Mouse (Mus musculus): ENCODE measurements around the gene S100a3.

DNA sequence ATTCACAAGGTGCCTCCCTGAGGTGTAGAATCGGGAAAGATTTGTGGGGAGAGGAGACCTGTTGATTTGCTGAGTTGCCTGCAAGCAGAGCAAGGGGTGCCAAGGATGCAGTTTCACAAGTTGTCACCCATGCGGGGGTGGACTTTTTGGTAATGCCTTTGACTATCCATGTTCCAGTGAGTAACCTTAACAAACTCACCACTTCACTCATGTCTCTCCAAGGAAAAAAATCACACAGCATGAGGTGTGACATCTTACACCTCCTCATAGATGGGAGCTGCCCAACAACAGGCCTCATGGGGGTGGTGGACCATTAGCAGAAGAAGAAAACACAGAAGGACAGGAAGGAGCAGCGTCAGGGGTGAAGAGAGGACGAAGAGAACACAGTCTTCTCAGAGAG, 22.2 kb downstream of the S100a3 start:
- no peak for TF ChIP-seq TCF12 (IDR thresholded peaks at IDR 0.05; ENCODE audit: insufficient read depth, poor library complexity, severe bottlenecking)
- no peak for TF ChIP-seq E2F4 (IDR thresholded peaks at IDR 0.05; ENCODE audit: insufficient read depth)
- no peak for TF ChIP-seq POLR2A (IDR thresholded peaks at IDR 0.05; ENCODE audit: insufficient read length, low read depth)
- TF ChIP-seq USF1 (IDR thresholded peaks at IDR 0.05; ENCODE audit: low read depth) = no peak
- TF ChIP-seq SRF (IDR thresholded peaks at IDR 0.05; ENCODE audit: control insufficient read depth, insufficient read length, low read depth) = no peak
- no peak for TF ChIP-seq REST (IDR thresholded peaks at IDR 0.05; ENCODE audit: insufficient read depth, insufficient read length)
- TF ChIP-seq MAX (IDR thresholded peaks at IDR 0.05; ENCODE audit: low read depth) = no peak
- TF ChIP-seq MYOG (IDR thresholded peaks at IDR 0.05; ENCODE audit: control insufficient read depth in 1 of 3, insufficient read depth in 1 of 3, insufficient read length in 2 of 3, low read depth in 2 of 3) = no peak
- TF ChIP-seq MYOD1 (IDR thresholded peaks at IDR 0.05; ENCODE audit: control insufficient read depth in 1 of 3, insufficient read length in 2 of 3, low read depth in 2 of 3) = no peak
- TF ChIP-seq POLR2AphosphoS2 (IDR thresholded peaks at IDR 0.05; ENCODE audit: insufficient read length, low read depth) = no peak
